Mouse (Mus musculus) layer of hippocampus, adult 6 months (tissue): ENCODE results near the gene Pld2. TPM values are rescaled to one million over a fixed set of nuclear protein-coding genes. Genes with fewer than 3 reads are reported as not detected.

Experiments used
- long read RNA-seq, 2 experiments: library from polyadenylated mRNA; unstranded; transcript quantifications; one replicate each; pipeline ENCODE4 v2.0.0; 2019 to 2020
- polyA plus RNA-seq: library from polyadenylated mRNA; unstranded; fragments of <200 nt; fragmentation: Nextera tagmentation; gene quantifications from 2 replicates; pipeline ENCODE4 v1.2.3, GENCODE M21; 2021

The Pld2 gene
- 7.8 and 8.6 TPM in 2 replicates for polyA plus RNA-seq
- long read RNA-seq, experiment 1, transcript Pld2-201 (25 exons, 3,659 nt) = major isoform, 5 of 14 reads
- long read RNA-seq, experiment 1, partial matches to known transcripts = 5 of 14 reads
- long read RNA-seq, experiment 1, other reads (novel, unspliced or antisense) = 4 of 14 reads
- long read RNA-seq, experiment 2, transcript Pld2-201 (25 exons, 3,659 nt) = major isoform, 34 of 88 reads
- long read RNA-seq, experiment 2, partial matches to known transcripts = 21 of 88 reads
- long read RNA-seq, experiment 2, other reads (novel, unspliced or antisense) = 33 of 88 reads

DNA sequence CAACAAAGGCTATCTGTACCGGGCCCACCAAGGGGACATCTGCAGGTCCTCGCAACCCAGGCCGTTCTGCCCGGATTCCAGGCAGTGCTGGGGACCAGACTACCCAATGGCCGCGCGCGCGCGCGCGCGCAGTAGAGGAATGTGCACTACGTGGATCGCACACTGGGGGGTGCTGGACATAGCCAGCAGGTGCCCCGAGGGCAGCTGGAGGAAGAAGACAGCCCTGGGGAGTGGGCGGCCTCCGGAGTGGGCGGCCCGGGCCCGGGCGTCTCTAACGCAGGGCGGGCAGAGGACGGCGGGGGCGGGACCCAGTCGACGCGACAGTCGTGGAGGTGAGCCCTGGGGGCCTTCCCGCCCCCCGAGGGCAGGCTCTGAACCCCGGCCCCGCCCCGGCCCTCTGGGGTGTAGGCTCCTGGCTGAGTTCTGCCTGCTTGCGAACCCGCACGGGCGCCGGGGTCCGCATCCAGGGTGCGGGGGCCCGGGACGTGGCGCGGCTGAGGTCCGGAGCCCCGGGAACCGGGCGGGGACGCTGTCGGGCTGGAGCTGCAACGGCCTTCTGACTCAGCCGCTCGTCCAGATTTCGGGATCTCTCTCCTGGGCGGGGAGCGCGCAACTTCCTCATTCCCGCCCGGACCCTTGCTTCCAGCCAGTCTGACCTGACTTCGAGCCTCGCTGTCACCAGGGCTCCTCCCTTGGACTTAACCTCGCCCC is at the start of gene Pld2:
TSS of gene Pld2 (plus strand) at position 188 of the 711 bp plus-strand sequence.

DNA sequence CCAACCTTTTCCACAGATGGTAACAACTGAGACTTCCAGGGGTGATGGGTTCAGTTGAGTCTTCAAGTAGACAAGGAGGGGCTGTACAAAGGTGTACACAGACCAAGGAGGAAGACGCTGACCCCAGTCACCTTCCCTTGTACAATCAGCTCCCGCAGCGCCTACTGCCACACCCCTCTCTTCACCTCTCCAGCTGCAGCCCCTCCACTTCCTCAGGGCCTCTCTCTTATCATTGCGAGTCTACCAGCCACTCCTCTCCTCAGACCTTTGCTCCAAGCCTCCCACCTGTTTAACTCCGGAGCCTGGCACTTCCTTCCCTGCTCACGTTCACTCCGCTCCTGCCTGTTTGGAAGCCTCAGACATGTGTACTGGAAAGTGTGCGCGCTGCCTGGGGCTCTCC is 34.9 kb upstream of the Pld2 start, which contains the start of gene Tm4sf5:
TSS of gene Tm4sf5 (plus strand) at position 275 of the 400 bp plus-strand sequence.

DNA sequence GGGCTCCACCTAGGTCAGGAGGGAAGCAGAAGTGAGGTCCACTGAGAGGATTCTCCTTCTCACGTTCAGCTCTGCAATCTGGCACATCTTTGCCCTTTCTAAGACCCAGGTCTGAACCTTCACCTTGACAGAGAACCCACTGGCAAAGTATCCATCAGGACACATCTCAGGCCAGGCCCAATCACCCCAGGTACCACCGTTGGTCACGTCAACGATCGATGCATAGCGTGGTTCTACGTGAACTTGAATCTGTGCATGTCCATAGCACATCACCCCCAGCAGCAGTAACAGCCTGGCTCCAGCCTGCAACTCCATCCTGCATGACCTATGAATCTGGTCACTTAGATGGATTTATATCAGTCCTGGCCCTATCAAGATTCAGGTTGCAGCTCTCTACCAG is 25.6 kb upstream of the Pld2 start, which contains the start of gene Vmo1:
TSS of gene Vmo1 (minus strand) at position 329 of the 400 bp plus-strand sequence.

DNA sequence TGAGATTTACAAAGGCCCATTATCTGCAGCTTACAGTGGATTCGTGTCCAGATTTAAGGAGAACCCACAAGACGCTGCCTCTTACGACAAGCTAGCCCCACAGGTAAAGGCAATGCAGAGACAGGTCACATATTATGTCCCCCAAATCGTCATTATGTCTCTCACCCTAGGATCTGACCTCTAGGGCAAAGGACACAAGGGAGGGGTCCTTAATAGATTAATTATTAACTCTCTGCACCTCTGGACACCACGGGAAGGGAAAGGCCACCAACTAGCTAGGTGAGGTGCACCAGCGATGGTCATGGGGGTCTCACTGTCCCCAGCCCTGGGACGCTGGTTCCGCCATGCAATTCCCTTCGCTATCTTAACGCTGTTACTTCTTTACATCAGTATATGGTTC is 20.9 kb upstream of the Pld2 start, which contains the start of gene Gltpd2:
TSS of gene Gltpd2 (plus strand) at position 274 of the 400 bp plus-strand sequence.

DNA sequence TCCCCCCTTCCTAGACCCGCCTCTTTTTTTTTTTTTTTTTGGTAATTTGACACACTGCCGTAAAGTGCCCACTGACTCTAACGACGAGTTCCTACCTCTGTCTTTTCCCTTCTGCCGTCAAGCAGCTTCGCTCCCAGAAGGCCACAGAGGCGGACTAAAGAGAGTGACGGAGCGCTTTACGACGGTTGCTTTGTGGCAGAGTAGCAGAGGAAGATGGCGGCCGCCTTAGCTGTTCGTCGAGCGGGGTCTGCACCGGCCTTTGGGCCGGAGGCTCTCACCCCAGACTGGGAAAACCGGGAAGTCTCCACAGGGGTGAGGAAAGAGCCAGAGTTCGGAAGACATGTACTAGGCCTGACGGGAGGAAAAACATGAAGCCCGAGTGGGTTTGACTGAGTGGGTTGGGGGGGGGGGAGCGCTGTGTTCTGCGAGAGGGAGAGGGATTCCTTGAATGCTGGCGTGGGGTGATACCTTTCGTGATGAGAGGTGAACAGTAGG is 14.6 kb upstream of the Pld2 start, which contains the start of gene Psmb6:
TSS of gene Psmb6 (plus strand) at position 184 of the 495 bp plus-strand sequence.

DNA sequence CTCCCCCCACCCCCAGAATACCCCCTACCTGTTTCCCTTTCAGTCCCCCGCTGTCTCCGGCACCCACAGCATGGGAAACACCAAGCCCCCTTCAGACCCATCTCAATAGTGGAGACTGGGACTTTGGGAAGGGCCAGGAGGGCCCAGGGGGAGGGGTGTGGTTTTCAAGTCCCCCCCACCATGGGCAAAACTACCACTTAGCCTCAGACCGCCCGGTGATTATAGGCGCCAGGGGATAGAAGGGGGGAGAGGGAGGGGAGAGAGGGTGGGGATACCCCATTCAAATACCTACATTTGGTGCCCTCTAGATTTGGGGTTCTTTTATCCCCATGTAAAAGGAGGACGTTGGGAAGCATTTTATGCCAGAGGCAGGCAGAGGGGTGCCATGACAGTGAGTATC is 7.0 kb upstream of the Pld2 start, which contains the start of gene Gm40193:
TSS of gene Gm40193 (minus strand) at position 101 of the 400 bp plus-strand sequence.

DNA sequence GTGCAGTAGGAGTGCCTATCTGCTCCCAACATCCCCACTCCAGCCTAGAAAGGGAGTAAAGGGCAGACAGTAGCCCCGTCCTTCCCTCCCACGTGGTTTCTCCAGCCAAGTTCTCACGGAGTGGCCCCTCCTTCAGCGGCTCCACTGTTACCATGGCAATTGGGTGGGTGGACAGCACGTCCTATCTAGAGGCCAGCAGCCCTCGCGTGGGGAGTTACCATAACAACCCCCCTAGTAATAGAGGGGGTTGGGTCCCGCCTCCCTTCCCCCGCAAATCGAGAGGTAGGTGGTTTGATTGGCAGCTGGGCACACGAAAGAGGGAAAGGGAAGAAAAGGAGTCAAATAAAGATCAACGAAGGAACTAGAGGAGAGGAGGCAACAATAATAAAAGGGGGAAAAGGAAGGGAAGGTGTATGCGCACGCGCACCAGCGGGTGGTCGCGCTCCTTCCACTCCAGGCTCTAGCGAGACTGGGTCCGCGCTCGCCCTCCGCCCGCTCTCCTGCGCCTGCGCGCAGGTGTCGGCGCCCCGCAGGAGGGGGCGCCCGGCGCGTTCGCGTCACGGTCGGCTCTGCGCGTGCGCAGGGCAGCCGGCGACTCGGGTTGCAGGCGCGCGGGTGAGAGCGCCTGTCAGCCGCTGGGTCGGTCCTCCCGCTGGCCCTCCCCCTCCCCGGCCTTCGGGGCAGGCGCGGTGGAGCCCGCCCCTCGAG is 22.6 kb downstream of the Pld2 start, which contains the start of gene Mink1:
TSS of gene Mink1 (plus strand) at position 595 of the 708 bp plus-strand sequence.

Other genes starting within 250 kb of the Pld2 start
- gene Alox12e, start 217.4 kb upstream of the Pld2 start, polyA plus RNA-seq = 0.25 and 0.55 TPM in 2 replicates
- gene Alox15, start 188.0 kb upstream of the Pld2 start, polyA plus RNA-seq = not detected in 2 replicates
- gene Pelp1, start 130.0 kb upstream of the Pld2 start, polyA plus RNA-seq = 7.1 and 10.1 TPM in 2 replicates
- 4.8 and 6.1 TPM in 2 replicates for gene Arrb2, start 107.4 kb upstream of the Pld2 start, polyA plus RNA-seq
- gene Med11, start 88.1 kb upstream of the Pld2 start, polyA plus RNA-seq = 19.1 and 19.8 TPM in 2 replicates
- gene Zmynd15, start 80.6 kb upstream of the Pld2 start, polyA plus RNA-seq = 0.06 and 0.13 TPM in 2 replicates
- gene Cxcl16, start 80.1 kb upstream of the Pld2 start, polyA plus RNA-seq = 1.9 and 3.4 TPM in 2 replicates
- gene Tm4sf5, start 34.8 kb upstream of the Pld2 start, polyA plus RNA-seq = 0.62 and 0.80 TPM in 2 replicates
- 0.30 and 0.39 TPM in 2 replicates for gene Vmo1, start 25.4 kb upstream of the Pld2 start, polyA plus RNA-seq
- gene Gltpd2, start 20.9 kb upstream of the Pld2 start, polyA plus RNA-seq = 0.11 TPM in 2 replicates
- gene Psmb6, start 14.7 kb upstream of the Pld2 start, polyA plus RNA-seq = 615 and 656 TPM in 2 replicates
- not detected in 2 replicates for gene Gm40193, start 7.1 kb upstream of the Pld2 start, polyA plus RNA-seq
- 25.4 and 30.5 TPM in 2 replicates for gene Mink1, start 22.8 kb downstream of the Pld2 start, polyA plus RNA-seq
- not detected in 2 replicates for gene 4930544D05Rik, start 75.8 kb downstream of the Pld2 start, polyA plus RNA-seq
- 0.31 TPM in 1 of 2 replicates, not detected in the other for gene Chrne, start 79.2 kb downstream of the Pld2 start, polyA plus RNA-seq
- 0.11 and 0.15 TPM in 2 replicates for gene Gp1ba, start 99.1 kb downstream of the Pld2 start, polyA plus RNA-seq
- 98.0 and 122 TPM in 2 replicates for gene Rnf167, start 107.2 kb downstream of the Pld2 start, polyA plus RNA-seq
- gene Slc25a11, start 107.4 kb downstream of the Pld2 start, polyA plus RNA-seq = 202 and 213 TPM in 2 replicates
- gene Pfn1, start 114.6 kb downstream of the Pld2 start, polyA plus RNA-seq = 531 and 655 TPM in 2 replicates
- gene Eno3, start 117.1 kb downstream of the Pld2 start, polyA plus RNA-seq = 4.7 and 5.0 TPM in 2 replicates
- gene Spag7, start 129.4 kb downstream of the Pld2 start, polyA plus RNA-seq = 74.2 and 84.7 TPM in 2 replicates
- gene Camta2, start 148.0 kb downstream of the Pld2 start, polyA plus RNA-seq = 105 and 127 TPM in 2 replicates
- 5.2 and 5.7 TPM in 2 replicates for gene Inca1, start 160.1 kb downstream of the Pld2 start, polyA plus RNA-seq
- 0.90 and 1.3 TPM in 2 replicates for gene Kif1c, start 160.5 kb downstream of the Pld2 start, polyA plus RNA-seq
- 12.9 and 14.9 TPM in 2 replicates for gene Zfp3, start 224.1 kb downstream of the Pld2 start, polyA plus RNA-seq